Mouse (Mus musculus) olfactory bulb, adult 2 months (tissue): ENCODE data around the gene Tex21. TPM values are rescaled to one million over a fixed set of nuclear protein-coding genes. Genes with fewer than 3 reads are reported as not detected.

ENCODE experiments used
- H3K27ac ChIP-seq: fragments of 200-500 bp; 2 replicates; pipeline ENCODE4 v1.5.1; 2012; ENCODE audit warnings: low read depth, low read length; ENCODE audit not compliant: insufficient read depth
- H3K4me1 ChIP-seq: fragments of 200-500 bp; 2 replicates; pipeline ENCODE4 v1.6.1; 2012; ENCODE audit warnings: low read length; ENCODE audit not compliant: control insufficient read depth, insufficient read depth
- H3K4me3 ChIP-seq: fragments of 200-500 bp; 2 replicates; pipeline ENCODE4 v1.5.1; 2012; ENCODE audit warnings: mild to moderate bottlenecking, low read depth, low read length, moderate library complexity; ENCODE audit not compliant: insufficient read depth
- CTCF ChIP-seq: fragments of 200-500 bp; IDR thresholded peaks from 2 replicates; pipeline ENCODE4 v1.5.1; 2012; ENCODE audit warnings: low read depth, mild to moderate bottlenecking, low read length, moderate library complexity; ENCODE audit not compliant: insufficient read depth
- POLR2A ChIP-seq: fragments of 200-500 bp; IDR thresholded peaks from 2 replicates; pipeline ENCODE4 v1.6.1; 2012; ENCODE audit warnings: mild to moderate bottlenecking, low read depth, low read length, moderate library complexity; ENCODE audit not compliant: insufficient read depth
- WGBS: fragments of 180-500 bp; shearing (Covaris S2); methylation state at CpG from one replicate; pipeline ENCODE4 v1.1.7; 2018; 5-methylcytosine and 5-hydroxymethylcytosine counted together
- polyA plus RNA-seq: library from polyadenylated mRNA; stranded (reverse); fragments of >200 nt; gene quantifications from 2 replicates; pipeline ENCODE4 v1.2.4, GENCODE M21; 2012; ENCODE audit warnings: low replicate concordance; ENCODE audit not compliant: missing spikeins, insufficient read depth, insufficient read length

Gene Tex21
- polyA plus RNA-seq, 1 experiment = not detected

GRCm38 (mm10) chr12:76186473-76186872 is 60.1 kb downstream of the Tex21 start:
- Histone ChIP-seq H3K4me1 (no peaks in the 10 kb centered on the region), H3K27ac (no peak overlapping the region), H3K4me3 (no peak overlapping the region)
- TF ChIP-seq POLR2A = no peak
- TF ChIP-seq CTCF = no peak
- WGBS = 96% methylated on average over 1 of the region's 1 CpGs

GRCm38 (mm10) chr12:76185167-76185816 is 61.3 kb downstream of the Tex21 start:
- Histone ChIP-seq H3K27ac (no peak overlapping the region), H3K4me3 (no peak overlapping the region), H3K4me1 (no peaks in the 10 kb centered on the region)
- 89% methylated on average over 10 of the region's 10 CpGs for WGBS
- TF ChIP-seq POLR2A = no peak

- 90% methylated on average over 6 of the region's 6 CpGs for WGBS
- Histone ChIP-seq H3K27ac (no peak overlapping the region), H3K4me3 (no peak overlapping the region), H3K4me1 (no peaks in the 10 kb centered on the region)
- TF ChIP-seq CTCF (no peak), POLR2A (no peak)
Measured at GRCm38 (mm10) chr12:76184271-76184670, 62.3 kb downstream of the Tex21 start.

GRCm38 (mm10) chr12:76182831-76183230 is 63.7 kb downstream of the Tex21 start:
- H3K27ac ChIP-seq = no peak overlapping the region
- H3K4me1 ChIP-seq = no peaks in the 10 kb centered on the region
- TF ChIP-seq POLR2A (no peak), CTCF (no peak)
- H3K4me3 ChIP-seq = no peak overlapping the region
- WGBS = 96% methylated on average over 6 of the region's 6 CpGs

- no peak for TF ChIP-seq CTCF
- TF ChIP-seq POLR2A = no peak
- Histone ChIP-seq H3K27ac (no peak overlapping the region), H3K4me1 (peaks cover 6% of the 10 kb centered on the region; the same call in 1 of the 2 replicates), H3K4me3 (no peak overlapping the region)
- 61% methylated on average over 8 of the region's 8 CpGs for WGBS
Measured at GRCm38 (mm10) chr12:76181471-76181870, 65.1 kb downstream of the Tex21 start.

GRCm38 (mm10) chr12:76180442-76180841 is 66.1 kb downstream of the Tex21 start:
- TF ChIP-seq CTCF (no peak), POLR2A (no peak)
- H3K27ac ChIP-seq = no peak overlapping the region
- peaks cover 6% of the 10 kb centered on the region; the same call in 1 of the 2 replicates for H3K4me1 ChIP-seq
- WGBS = 84% methylated on average over 6 of the region's 6 CpGs
- no peak overlapping the region for H3K4me3 ChIP-seq

GRCm38 (mm10) chr12:76179527-76179926 is 67.0 kb downstream of the Tex21 start:
- WGBS = 61% methylated on average over 4 of the region's 4 CpGs
- H3K4me1 ChIP-seq = peaks cover 6% of the 10 kb centered on the region; the same call in 1 of the 2 replicates
- TF ChIP-seq POLR2A (no peak), CTCF (no peak)
- H3K27ac ChIP-seq = no peak overlapping the region
- H3K4me3 ChIP-seq = no peak overlapping the region

GRCm38 (mm10) chr12:76179051-76179450 is 67.5 kb downstream of the Tex21 start:
- peaks cover 6% of the 10 kb centered on the region; the same call in 1 of the 2 replicates for H3K4me1 ChIP-seq
- 44% methylated on average over 5 of the region's 5 CpGs for WGBS

GRCm38 (mm10) chr12:76177864-76178518 is 68.6 kb downstream of the Tex21 start:
- H3K4me1 ChIP-seq = peaks cover 6% of the 10 kb centered on the region; the same call in 1 of the 2 replicates
- TF ChIP-seq CTCF (peak; percentile 48; the same call in 1 of the 2 replicates), POLR2A (no peak)
- no peak overlapping the region for H3K4me3 ChIP-seq
- 40% methylated on average over 16 of the region's 16 CpGs for WGBS
- no peak overlapping the region for H3K27ac ChIP-seq

More at GRCm38 (mm10) chr12:76179051-76179450, 67.5 kb downstream of the Tex21 start:
- H3K4me3 ChIP-seq = no peak overlapping the region
- TF ChIP-seq POLR2A (no peak), CTCF (no peak)
- no peak overlapping the region for H3K27ac ChIP-seq
